Comparison of ENCODE assay signal across 21 mouse cellular contexts in genomic region chr2:32983617-32984016, GRCm38 (mm10). TPM values are rescaled to one million over a fixed set of nuclear protein-coding genes. Genes with fewer than 3 reads are reported as not detected.
DNase-seq lines count a peak whose midpoint lies in the region; ATAC-seq and TF ChIP-seq lines count a peak whose summit lies in the region.
"Had no signal": no experiment of that assay in that cellular context is flagged by ENCODE, and none has a peak within 500 bp of the region (broad histone marks: within the 10 kb centered on the region; RNA-seq: fewer than 3 reads in every experiment).

No protein-coding gene starts in this region.

- peak overlapping the region; percentile 99; the same call in 1 of the 2 replicates for H3K4me2 ChIP-seq in kidney, embryonic 15.5 days
- peak overlapping the region; percentile 98 for H3K4me2 ChIP-seq in intestine, postnatal 0 days (replicated peaks; ENCODE audit: low read depth)

- H3K4me3 ChIP-seq in kidney, embryonic 15.5 days (replicated peaks), result no peak overlapping the region
- no peak overlapping the region for H3K4me3 ChIP-seq in intestine, postnatal 0 days (ENCODE audit: low read depth, low read length)

- no peaks in the 10 kb centered on the region for H3K9me3 ChIP-seq in kidney, embryonic 15.5 days (replicated peaks)
- H3K9me3 ChIP-seq in intestine, postnatal 0 days (ENCODE audit: control insufficient read depth), result no peaks in the 10 kb centered on the region
- H3K9me3 ChIP-seq: embryonic facial prominence, embryonic 13.5 days; forebrain, embryonic 12.5 days; heart, embryonic 10.5 days; hindbrain, embryonic 12.5 days had no signal

- ATAC-seq in kidney, embryonic 15.5 days (replicated peaks; ENCODE audit: low FRiP score), result no peak
- peak; percentile 77 for ATAC-seq in intestine, postnatal 0 days
- ATAC-seq: forebrain, embryonic 16.5 days; hindbrain, embryonic 16.5 days had no signal

- H3K27me3 ChIP-seq in kidney, embryonic 15.5 days, result no peaks in the 10 kb centered on the region
- no peaks in the 10 kb centered on the region for H3K27me3 ChIP-seq in intestine, postnatal 0 days (replicated peaks; ENCODE audit: control insufficient read depth, insufficient read depth, low read length)
- H3K27me3 ChIP-seq: embryonic facial prominence, embryonic 13.5 days had no signal

- no peak overlapping the region for H3K9ac ChIP-seq in kidney, embryonic 15.5 days
- H3K9ac ChIP-seq in intestine, postnatal 0 days (ENCODE audit: low read depth, low read length), result no peak overlapping the region
- H3K9ac ChIP-seq: forebrain, embryonic 12.5 days; hindbrain, embryonic 12.5 days had no signal

- TF ChIP-seq CTCF in intestine, postnatal 0 days (IDR thresholded peaks at IDR 0.05; ENCODE audit: low read depth), result no peak

- 41% methylated on average over 6 of the region's 6 CpGs for WGBS in kidney, embryonic 15.5 days
- 28% methylated on average over 6 of the region's 6 CpGs for WGBS in intestine, postnatal 0 days

- no peak for DNase-seq in kidney, adult 18-20 months
- peak; percentile 3 for DNase-seq in urinary bladder, postnatal 14 days (ENCODE audit: low spot score)
- no peak for DNase-seq in urinary bladder, postnatal 4 days (ENCODE audit: low spot score in 2 of 2)
- DNase-seq in NIH3T3 (ENCODE audit: low read depth), result peak; percentile 27
- no peak for DNase-seq in right cerebral cortex, postnatal 4 days
- DNase-seq in kidney, postnatal 10 days, result no peak
- DNase-seq: adrenal gland, postnatal 25 days; cerebellum, adult 9-10 months; cerebellum, postnatal 25 days; gastrocnemius, postnatal 10 days; heart, adult 18-20 months; heart, postnatal 10 days; heart, postnatal 4 days had no signal

- H3K27ac ChIP-seq in kidney, embryonic 15.5 days, result no peak overlapping the region
- H3K27ac ChIP-seq in intestine, postnatal 0 days (ENCODE audit: low read depth, low read length), result no peak overlapping the region; the same call in 1 of the 2 replicates
- H3K27ac ChIP-seq: embryonic facial prominence, embryonic 13.5 days; forebrain, embryonic 12.5 days; heart, embryonic 10.5 days; hindbrain, embryonic 12.5 days had no signal

- H3K36me3 ChIP-seq in kidney, embryonic 15.5 days, result 0 out of 2 replicates have a peak, but pooled peaks cover under 1% of the 10 kb centered on the region
- no peaks in the 10 kb centered on the region for H3K36me3 ChIP-seq in intestine, postnatal 0 days (ENCODE audit: control insufficient read depth, insufficient read depth)
- H3K36me3 ChIP-seq: embryonic facial prominence, embryonic 13.5 days; forebrain, embryonic 12.5 days; heart, embryonic 10.5 days; hindbrain, embryonic 12.5 days had no signal

- H3K4me1 ChIP-seq in kidney, embryonic 15.5 days, result peaks cover 21% of the 10 kb centered on the region
- peaks cover 9% of the 10 kb centered on the region; the same call in 1 of the 2 replicates for H3K4me1 ChIP-seq in intestine, postnatal 0 days (replicated peaks; ENCODE audit: control insufficient read depth, insufficient read depth, low read length)

RNA-seq across cellular contexts. Expression of gene Slc2a8, which starts 1.7 kb away (rescaled TPM):
- polyA plus RNA-seq in kidney, embryonic 15.5 days (2015; fragmentation: Nextera tagmentation; extraction: Ambion mirVana), result 28.9 and 30.6 TPM in 2 replicates
- 48.7 and 50.2 TPM in 2 replicates for polyA plus RNA-seq in intestine, postnatal 0 days (2015; fragmentation: Nextera tagmentation; extraction: Ambion mirVana)

RNA-seq across cellular contexts. Expression of gene Lrsam1, which starts 22.2 kb away (rescaled TPM):
- 11.2 and 12.2 TPM in 2 replicates for polyA plus RNA-seq in kidney, embryonic 15.5 days (2015; fragmentation: Nextera tagmentation; extraction: Ambion mirVana)
- 4.3 and 4.4 TPM in 2 replicates for polyA plus RNA-seq in intestine, postnatal 0 days (2015; fragmentation: Nextera tagmentation; extraction: Ambion mirVana)

RNA-seq across cellular contexts. Expression of gene Rpl12, which starts 22.3 kb away (rescaled TPM):
- 204 and 210 TPM in 2 replicates for polyA plus RNA-seq in kidney, embryonic 15.5 days (2015; fragmentation: Nextera tagmentation; extraction: Ambion mirVana)
- 90.6 and 103 TPM in 2 replicates for polyA plus RNA-seq in intestine, postnatal 0 days (2015; fragmentation: Nextera tagmentation; extraction: Ambion mirVana)

Comparison
In these comparisons a context has a peak if more than half of its experiments do, and no peak if none do; other contexts are left out.
1. DNase-seq: peak in urinary bladder, postnatal 14 days (single experiment) and NIH3T3 (single experiment); none in kidney, adult 18-20 months (single experiment), urinary bladder, postnatal 4 days (0 of 2), right cerebral cortex, postnatal 4 days (single experiment) and kidney, postnatal 10 days (single experiment).